Mouse (Mus musculus) CH12.LX (cell line): ENCODE measurements at regions not wholly inside any gene's neighbourhood (a gene's known extent, or its start where the extent isn't known, plus 50 kb on each side); places are given as distances from the start of the nearest gene placed in this dataset.
A peak's percentile ranks its signal among the peaks of the same experiment; 100 is the strongest.

ENCODE experiments used
- DNase-seq: peaks from one replicate; pipeline ENCODE4 v3.0.0-alpha.2; 2013; ENCODE audit errors: extremely low read depth
- H3K27ac ChIP-seq: 2 replicates; pipeline ENCODE4 v1.5.1; 2012; ENCODE audit warnings: low read depth, mild to moderate bottlenecking, control low read depth, moderate library complexity; ENCODE audit not compliant: insufficient read depth
- H3K27me3 ChIP-seq: replicated peaks from 2 replicates; pipeline ENCODE3; 2012; ENCODE audit warnings: inconsistent platforms
- H3K36me3 ChIP-seq, 2 experiments: replicated peaks in 1 of 2; 2 replicates each; pipeline versions ENCODE3 to v1.6.1; 2012; ENCODE audit warnings: inconsistent platforms in 1 of 2, low read length in 1 of 2, mild to moderate bottlenecking in 1 of 2, mixed read lengths in 1 of 2, moderate library complexity in 1 of 2; ENCODE audit not compliant: control insufficient read depth in 1 of 2, insufficient read depth in 1 of 2
- H3K4me1 ChIP-seq, 2 experiments: 2 replicates each; pipeline ENCODE4 v1.6.1; 2012; ENCODE audit warnings: inconsistent platforms in 1 of 2, moderate library complexity in 1 of 2; ENCODE audit not compliant: insufficient read depth in 2 of 2, control insufficient read depth in 1 of 2
- H3K4me2 ChIP-seq: 2 replicates; pipeline ENCODE4 v1.6.1; 2012; ENCODE audit warnings: low read depth, mild to moderate bottlenecking, control low read depth; ENCODE audit not compliant: poor library complexity, insufficient read depth, severe bottlenecking
- H3K4me3 ChIP-seq, 3 experiments: fragments of 150-350 bp in 1 of 3; sonication (generic) in 1 of 3; replicated peaks in 1 of 3; 2 replicates each; pipeline versions ENCODE3 to v1.5.1; 2011 to 2012; ENCODE audit warnings: low read depth in 2 of 3, low read length in 2 of 3, mild to moderate bottlenecking in 2 of 3, moderate library complexity in 2 of 3, control low read depth in 1 of 3, improper control_type of control experiment in 1 of 3, inconsistent platforms in 1 of 3, mixed read lengths in 1 of 3; ENCODE audit not compliant: poor library complexity in 1 of 3
- H3K79me2 ChIP-seq: replicated peaks from 2 replicates; pipeline ENCODE4 v1.6.1; 2012; ENCODE audit warnings: mild to moderate bottlenecking, moderate library complexity; ENCODE audit not compliant: control insufficient read depth, poor library complexity, insufficient read depth, severe bottlenecking; ENCODE audit errors: extremely low read depth
- H3K9ac ChIP-seq: 2 replicates; pipeline ENCODE4 v1.6.1; 2012; ENCODE audit warnings: low read depth, mild to moderate bottlenecking, control low read depth, moderate library complexity; ENCODE audit not compliant: insufficient read depth
- H3K9me3 ChIP-seq: replicated peaks from 2 replicates; pipeline ENCODE3; 2012; ENCODE audit warnings: low read length, inconsistent platforms, mixed read lengths
- CTCF ChIP-seq, 2 experiments: IDR thresholded peaks in 1 of 2; conservative IDR thresholded peaks in 1 of 2; 2 replicates each; pipeline ENCODE4 v1.5.1; 2011 to 2012; ENCODE audit warnings: low read depth in 2 of 2, low read length in 2 of 2, improper control_type of control experiment in 1 of 2, inconsistent platforms in 1 of 2, mild to moderate bottlenecking in 1 of 2, moderate library complexity in 1 of 2
- EP300 ChIP-seq: IDR thresholded peaks from 2 replicates; pipeline ENCODE4 v1.6.1; 2011; ENCODE audit warnings: low read length, improper control_type of control experiment
- GABPA ChIP-seq: IDR thresholded peaks from 2 replicates; pipeline ENCODE4 v1.6.1; 2012; ENCODE audit warnings: low read depth, low read length, improper control_type of control experiment, inconsistent platforms; ENCODE audit not compliant: insufficient replicate concordance
- JUN ChIP-seq: IDR thresholded peaks from 2 replicates; pipeline ENCODE4 v1.6.1; 2011; ENCODE audit warnings: low read depth, mild to moderate bottlenecking, low read length, improper control_type of control experiment, moderate library complexity; ENCODE audit not compliant: insufficient read depth
- MYC ChIP-seq: IDR thresholded peaks from 2 replicates; pipeline ENCODE4 v1.6.1; 2011; ENCODE audit warnings: low read depth, mild to moderate bottlenecking, improper control_type of control experiment, low read length
- RAD21 ChIP-seq: IDR thresholded peaks from 2 replicates; pipeline ENCODE4 v1.6.1; 2011; ENCODE audit warnings: low read depth, mild to moderate bottlenecking, low read length, improper control_type of control experiment, moderate library complexity
- SMC3 ChIP-seq: IDR thresholded peaks from 2 replicates; pipeline ENCODE4 v1.6.1; 2011; ENCODE audit warnings: low read depth, low read length, improper control_type of control experiment
- USF1 ChIP-seq: IDR thresholded peaks from 2 replicates; pipeline ENCODE4 v1.6.1; 2014; ENCODE audit warnings: low read depth, mild to moderate bottlenecking, inconsistent platforms, low read length, improper control_type of control experiment
- USF2 ChIP-seq: conservative IDR thresholded peaks from 2 replicates; pipeline ENCODE4 v1.6.1; 2011; ENCODE audit warnings: low read depth, low read length, improper control_type of control experiment
- ZC3H11A ChIP-seq: IDR thresholded peaks from 2 replicates; pipeline ENCODE4 v1.6.1; 2012; ENCODE audit warnings: low read depth, mild to moderate bottlenecking, inconsistent platforms, low read length, improper control_type of control experiment
- dilution Hi-C: fragments of 300-500 bp; cut with MboI; formaldehyde crosslinking; loops from 2 replicates; pipeline ENCODE4 v1.14.3; 2020; ENCODE audit warnings: low sequenced_read_pairs; ENCODE audit not compliant: extremely low pct_unique_long_range_greater_than_20kb, extremely low pct_ligation_motif_present
- in situ Hi-C: fragments of 300-500 bp; cut with MboI; formaldehyde crosslinking; loops from 3 replicates; pipeline ENCODE4 v1.14.3; 2019; ENCODE audit warnings: low sequenced_read_pairs, low pct_ligation_motif_present, low pct_unique_long_range_greater_than_20kb, mixed read lengths

GRCm38 (mm10) chr6:94987427-94987826 lies 129.6 kb upstream of the Kbtbd8 start:
- no peaks in the 10 kb centered on the region for H3K9me3 ChIP-seq
- H3K4me1 ChIP-seq = no peaks in the 10 kb centered on the region
- H3K27me3 ChIP-seq = no peaks in the 10 kb centered on the region
- no peak overlapping the region for H3K9ac ChIP-seq
- H3K4me3 ChIP-seq = no peak overlapping the region
- H3K36me3 ChIP-seq = no peaks in the 10 kb centered on the region
- dilution Hi-C loops (no loop called here), in situ Hi-C loops (loop anchor here (10.0 kb wide), 2 partner anchors 353 to 443 kb away; no protein-coding TSS in a partner anchor)
- H3K27ac ChIP-seq = no peak overlapping the region
- TF ChIP-seq SMC3 (no peak), USF1 (no peak), USF2 (no peak)
- TF ChIP-seq, all 38 proteins: peak for 0
- Histone ChIP-seq H3K79me2 (no peaks in the 10 kb centered on the region), H3K4me2 (no peak overlapping the region)
- no peak for DNase-seq

GRCm38 (mm10) chr6:94986346-94986745 lies 130.7 kb upstream of the Kbtbd8 start:
- Histone ChIP-seq H3K4me2 (no peak overlapping the region), H3K79me2 (no peaks in the 10 kb centered on the region), H3K9me3 (no peaks in the 10 kb centered on the region), H3K4me1 (no peaks in the 10 kb centered on the region), H3K4me3 (no peak overlapping the region), H3K9ac (no peak overlapping the region), H3K27ac (no peak overlapping the region), H3K27me3 (no peaks in the 10 kb centered on the region), H3K36me3 (no peaks in the 10 kb centered on the region)
- in situ Hi-C loops = loop anchor here (10.0 kb wide), 2 partner anchors 352 to 442 kb away; no protein-coding TSS in a partner anchor
- peak; percentile 64 for DNase-seq
- TF ChIP-seq EP300 (no peak), RAD21 (peak; percentile 82), SMC3 (peak; percentile 71), MYC (no peak), CTCF (conservative IDR thresholded peaks at IDR 0.05 in 1 of 2, IDR thresholded peaks at IDR 0.05 in 1 of 2; ENCODE audit: low read depth in 2 of 2, low read length in 2 of 2) (peak in 1 of 2 experiments; percentile 71; a peak in 3 of 4 replicates), GABPA (no peak)
- dilution Hi-C loops = no loop called here

GRCm38 (mm10) chr6:94984411-94984895 lies 132.6 kb upstream of the Kbtbd8 start:
- Histone ChIP-seq H3K4me3 (no peak overlapping the region), H3K4me1 (no peaks in the 10 kb centered on the region), H3K36me3 (no peaks in the 10 kb centered on the region), H3K27ac (no peak overlapping the region), H3K79me2 (no peaks in the 10 kb centered on the region)
- in situ Hi-C loops (loop anchor here (10.0 kb wide), 2 partner anchors 350 to 440 kb away; no protein-coding TSS in a partner anchor), dilution Hi-C loops (no loop called here)
- no peak for DNase-seq
- TF ChIP-seq JUN (no peak), ZC3H11A (no peak), RAD21 (no peak), EP300 (no peak)
- TF ChIP-seq, all 38 proteins: peak for 0
- H3K4me2 ChIP-seq = no peak overlapping the region
- no peak overlapping the region for H3K9ac ChIP-seq
- no peaks in the 10 kb centered on the region for H3K27me3 ChIP-seq
- H3K9me3 ChIP-seq = no peaks in the 10 kb centered on the region
